Mouse (Mus musculus) olfactory bulb, adult 2 months (tissue): ENCODE data around the gene Acp6.

Experiments used
- CTCF ChIP-seq: fragments of 200-500 bp; IDR thresholded peaks from 2 replicates; pipeline ENCODE4 v1.5.1; 2012; ENCODE audit warnings: low read depth, mild to moderate bottlenecking, low read length, moderate library complexity; ENCODE audit not compliant: insufficient read depth
- POLR2A ChIP-seq: fragments of 200-500 bp; IDR thresholded peaks from 2 replicates; pipeline ENCODE4 v1.6.1; 2012; ENCODE audit warnings: mild to moderate bottlenecking, low read depth, low read length, moderate library complexity; ENCODE audit not compliant: insufficient read depth

GRCm38 (mm10) chr3:97159509-97159850 is 903 bp downstream of the Acp6 start:
- TF ChIP-seq CTCF: no peak
- no peak for TF ChIP-seq POLR2A
